Mouse (Mus musculus): ENCODE measurements around the gene Prpf38b. TPM values are rescaled to one million over a fixed set of nuclear protein-coding genes. Genes with fewer than 3 reads are reported as not detected.
"Not testable (repeated sequence)": the region's sequence is repeated elsewhere in the genome, so short reads cannot be mapped to it uniquely, and the experiment has no call there.

The Prpf38b gene
- polyA plus RNA-seq, 1 experiment, result 198 TPM

DNA sequence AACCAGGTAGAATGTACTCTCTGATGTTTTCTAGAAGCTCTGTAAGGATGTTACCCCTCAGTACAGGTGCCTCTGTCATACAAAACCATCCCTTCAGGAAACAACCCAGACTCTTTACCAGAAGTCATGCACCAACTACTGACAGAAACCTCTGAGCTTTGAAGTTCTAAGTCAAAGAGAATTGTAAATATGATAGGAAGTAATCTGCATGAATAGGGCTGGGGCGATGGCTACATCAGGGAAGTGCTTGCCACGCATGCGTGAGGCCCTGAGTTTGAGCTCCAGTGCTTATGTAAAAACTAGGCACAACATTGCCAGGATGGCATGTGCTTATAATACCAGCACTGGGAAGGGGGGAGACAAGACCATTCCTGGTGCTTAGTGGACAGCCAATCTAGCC, 45.9 kb downstream of the Prpf38b start:
- H3K4me3 ChIP-seq (ENCODE audit: insufficient read depth, low read length), result no peak overlapping the region
- peaks cover 38% of the 10 kb centered on the region for H3K4me1 ChIP-seq (ENCODE audit: control insufficient read depth, insufficient read depth, low read length)
- no peak for TF ChIP-seq CTCF (IDR thresholded peaks at IDR 0.05; ENCODE audit: low read depth, low read length)
- no peak for TF ChIP-seq POLR2A (IDR thresholded peaks at IDR 0.05; ENCODE audit: borderline replicate concordance, low read depth, low read length)
- peak overlapping the region; percentile 94 for H3K27ac ChIP-seq (ENCODE audit: insufficient read depth, low read depth, low read length)

DNA sequence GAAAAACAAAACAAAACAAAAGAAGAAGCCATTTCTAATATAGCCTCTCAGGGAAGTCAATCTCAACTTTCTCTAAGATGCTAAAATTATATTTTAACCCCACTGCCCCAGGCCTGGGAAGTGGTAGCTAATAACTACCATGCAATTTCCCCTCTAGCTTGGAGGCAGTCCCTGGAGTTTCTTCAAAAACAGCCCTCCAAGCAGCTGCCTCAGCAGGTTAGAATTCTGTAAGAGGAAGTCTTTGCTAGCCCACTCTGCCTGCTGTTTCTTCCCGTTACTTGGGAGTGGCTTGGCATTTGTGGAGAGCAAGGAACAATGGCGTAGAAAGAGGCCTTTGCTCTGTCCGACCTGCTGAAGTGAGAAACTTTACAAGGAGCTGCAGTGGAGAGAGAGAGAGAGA, 46.4 kb downstream of the Prpf38b start:
- Histone ChIP-seq H3K4me1 (ENCODE audit: control insufficient read depth, insufficient read depth, low read length) (peaks cover 42% of the 10 kb centered on the region), H3K27ac (ENCODE audit: insufficient read depth, low read depth, low read length) (peak overlapping the region; percentile 94), H3K4me3 (ENCODE audit: insufficient read depth, low read length) (no peak overlapping the region)
- TF ChIP-seq POLR2A (IDR thresholded peaks at IDR 0.05; ENCODE audit: borderline replicate concordance, low read depth, low read length) (no peak), CTCF (IDR thresholded peaks at IDR 0.05; ENCODE audit: low read depth, low read length) (no peak)

DNA sequence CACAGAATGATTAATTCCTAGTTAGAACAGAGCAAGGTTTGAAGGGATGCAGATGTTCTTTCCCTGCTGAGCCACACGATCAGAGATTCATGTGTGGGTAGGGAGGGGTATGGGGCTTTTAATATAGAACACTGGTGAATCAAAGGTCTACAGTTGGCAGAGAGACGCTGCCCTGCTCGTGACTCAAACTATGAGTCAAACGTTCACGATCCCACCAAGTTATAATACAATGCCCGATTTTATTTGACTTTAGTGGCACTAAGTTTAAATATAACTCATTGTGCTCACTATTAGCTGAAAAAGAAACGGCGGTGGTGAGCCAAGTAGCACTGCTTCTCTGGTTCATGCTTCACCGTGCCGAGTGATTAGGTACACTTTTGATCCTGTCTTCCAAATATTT, 48.4 kb downstream of the Prpf38b start:
- TF ChIP-seq POLR2A (IDR thresholded peaks at IDR 0.05; ENCODE audit: borderline replicate concordance, low read depth, low read length) (no peak), CTCF (IDR thresholded peaks at IDR 0.05; ENCODE audit: low read depth, low read length) (no peak)
- peaks cover 60% of the 10 kb centered on the region for H3K4me1 ChIP-seq (ENCODE audit: control insufficient read depth, insufficient read depth, low read length)
- H3K27ac ChIP-seq (ENCODE audit: insufficient read depth, low read depth, low read length), result no peak overlapping the region
- no peak overlapping the region for H3K4me3 ChIP-seq (ENCODE audit: insufficient read depth, low read length)

GRCm38 (mm10) chr3:108862282-108862681, 49.2 kb downstream of the Prpf38b start:
- H3K27ac ChIP-seq (ENCODE audit: insufficient read depth, low read depth, low read length); H3K4me3 ChIP-seq (ENCODE audit: insufficient read depth, low read length): not testable (repeated sequence)
- H3K4me1 ChIP-seq (ENCODE audit: control insufficient read depth, insufficient read depth, low read length), result peaks cover 66% of the 10 kb centered on the region

DNA sequence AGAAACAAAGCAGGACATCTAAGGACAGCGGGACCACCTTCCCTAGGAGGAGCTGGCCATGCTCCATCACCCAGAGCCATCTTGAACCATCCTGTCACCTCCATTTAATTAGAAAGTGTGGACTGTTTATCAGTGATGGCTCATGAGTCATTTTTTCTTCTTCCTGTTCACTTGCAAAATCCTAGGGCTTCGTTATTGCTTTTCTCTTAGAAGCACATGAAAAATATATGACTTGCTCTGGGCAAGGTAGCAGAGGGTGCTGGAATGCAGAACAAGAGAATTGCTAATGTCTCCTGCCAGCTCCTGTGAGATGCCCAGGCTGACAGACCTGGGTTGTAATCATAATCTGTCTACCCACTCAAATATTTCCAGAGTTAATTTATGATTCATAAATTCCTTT, 50.7 kb downstream of the Prpf38b start:
- H3K4me3 ChIP-seq (ENCODE audit: insufficient read depth, low read length), result no peak overlapping the region
- no peak for TF ChIP-seq POLR2A (IDR thresholded peaks at IDR 0.05; ENCODE audit: borderline replicate concordance, low read depth, low read length)
- TF ChIP-seq CTCF (IDR thresholded peaks at IDR 0.05; ENCODE audit: low read depth, low read length), result no peak
- peaks cover 75% of the 10 kb centered on the region for H3K4me1 ChIP-seq (ENCODE audit: control insufficient read depth, insufficient read depth, low read length)
- H3K27ac ChIP-seq (ENCODE audit: insufficient read depth, low read depth, low read length), result peak overlapping the region; percentile 55

DNA sequence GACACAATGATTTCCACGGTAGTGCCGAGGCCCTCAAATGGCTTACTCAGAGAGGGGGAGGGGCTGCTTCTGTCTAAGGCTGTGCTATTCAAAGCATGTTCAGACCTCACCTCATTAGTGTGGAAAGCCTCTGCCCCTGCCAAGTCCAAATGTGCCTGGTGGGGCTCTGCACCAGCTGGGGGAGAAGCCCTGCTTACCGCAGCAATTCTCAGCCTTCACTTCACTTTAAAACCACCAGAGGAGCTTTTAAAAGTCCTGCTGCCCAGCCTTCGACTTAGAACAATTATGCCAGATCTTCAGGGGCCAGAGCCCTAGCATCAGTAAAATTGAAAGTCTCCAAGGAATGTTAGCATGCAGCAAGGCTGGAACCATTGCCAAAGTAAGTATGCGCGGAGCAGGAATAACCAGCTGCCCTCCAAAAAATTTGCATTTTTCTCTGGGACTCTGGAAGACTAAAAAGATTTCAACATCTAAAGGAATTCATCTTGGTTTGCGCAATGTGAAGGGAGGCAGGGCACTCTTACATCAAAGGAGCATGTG, 53.2 kb downstream of the Prpf38b start:
- Histone ChIP-seq H3K4me3 (ENCODE audit: insufficient read depth, low read length) (no peak overlapping the region), H3K4me1 (ENCODE audit: control insufficient read depth, insufficient read depth, low read length) (peaks cover 77% of the 10 kb centered on the region), H3K27ac (ENCODE audit: insufficient read depth, low read depth, low read length) (peak overlapping the region; percentile 89)
- TF ChIP-seq POLR2A (IDR thresholded peaks at IDR 0.05; ENCODE audit: borderline replicate concordance, low read depth, low read length) (no peak), CTCF (IDR thresholded peaks at IDR 0.05; ENCODE audit: low read depth, low read length) (no peak)

- H3K4me3 ChIP-seq (ENCODE audit: insufficient read depth, low read length), result no peak overlapping the region
- TF ChIP-seq POLR2A (IDR thresholded peaks at IDR 0.05; ENCODE audit: borderline replicate concordance, low read depth, low read length) (no peak), CTCF (IDR thresholded peaks at IDR 0.05; ENCODE audit: low read depth, low read length) (no peak)
- peak overlapping the region; percentile 89 for H3K27ac ChIP-seq (ENCODE audit: insufficient read depth, low read depth, low read length)
- peaks cover 82% of the 10 kb centered on the region for H3K4me1 ChIP-seq (ENCODE audit: control insufficient read depth, insufficient read depth, low read length)
These were observed 53.8 kb downstream of the Prpf38b start for GRCm38 (mm10) chr3:108857714-108858113.

- Histone ChIP-seq H3K4me3 (ENCODE audit: insufficient read depth, low read length) (no peak overlapping the region), H3K4me1 (ENCODE audit: control insufficient read depth, insufficient read depth, low read length) (peaks cover 82% of the 10 kb centered on the region), H3K27ac (ENCODE audit: insufficient read depth, low read depth, low read length) (peak overlapping the region; percentile 94)
These were observed 54.4 kb downstream of the Prpf38b start for GRCm38 (mm10) chr3:108857124-108857470.

DNA sequence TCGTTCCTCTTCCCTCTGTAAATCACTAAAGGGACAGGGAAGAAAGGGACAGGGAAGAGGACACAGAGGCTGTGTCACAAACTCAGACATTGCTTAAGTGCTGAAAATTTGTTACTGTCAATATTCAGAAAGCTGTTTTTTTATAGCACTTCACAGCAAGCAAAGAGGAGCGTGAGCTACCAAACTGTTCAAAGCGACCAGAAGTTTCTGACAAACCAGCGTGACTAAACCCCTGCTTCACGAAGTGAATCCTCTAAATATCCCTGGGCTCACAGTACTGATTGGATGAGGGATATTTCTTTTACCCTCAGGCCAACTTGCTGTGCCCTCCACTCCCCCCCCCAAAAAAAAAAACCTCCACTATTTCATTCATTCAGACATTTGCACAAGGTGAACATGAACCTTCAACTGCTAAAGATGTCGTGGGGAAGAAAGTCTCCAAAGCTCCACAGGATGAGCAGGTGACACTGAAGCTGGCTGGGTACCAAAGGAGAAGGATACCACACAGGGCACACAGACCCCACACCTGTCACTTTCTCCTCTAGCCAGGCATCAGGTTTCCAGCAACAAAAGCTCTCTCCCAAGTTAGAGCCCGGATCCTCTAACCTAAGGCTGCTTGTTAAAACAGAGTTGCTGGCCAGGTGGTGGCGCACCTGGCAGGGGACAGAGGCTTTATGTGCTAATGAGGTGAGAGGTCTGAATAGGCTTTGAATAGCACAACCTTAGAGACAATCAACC, 55.0 kb downstream of the Prpf38b start:
- Histone ChIP-seq H3K27ac (ENCODE audit: insufficient read depth, low read depth, low read length) (peak overlapping the region; percentile 94), H3K4me3 (ENCODE audit: insufficient read depth, low read length) (no peak overlapping the region), H3K4me1 (ENCODE audit: control insufficient read depth, insufficient read depth, low read length) (peaks cover 82% of the 10 kb centered on the region)
- TF ChIP-seq CTCF (IDR thresholded peaks at IDR 0.05; ENCODE audit: low read depth, low read length) (no peak), POLR2A (IDR thresholded peaks at IDR 0.05; ENCODE audit: borderline replicate concordance, low read depth, low read length) (no peak)

More at GRCm38 (mm10) chr3:108857124-108857470, 54.4 kb downstream of the Prpf38b start:
- no peak for TF ChIP-seq CTCF (IDR thresholded peaks at IDR 0.05; ENCODE audit: low read depth, low read length)
- no peak for TF ChIP-seq POLR2A (IDR thresholded peaks at IDR 0.05; ENCODE audit: borderline replicate concordance, low read depth, low read length)

- H3K4me1 ChIP-seq (ENCODE audit: control insufficient read depth, insufficient read depth, low read length), result peaks cover 83% of the 10 kb centered on the region
- H3K4me3 ChIP-seq (ENCODE audit: insufficient read depth, low read length), result 0 out of 2 replicates have a peak overlapping the region, but pooled peaks have one; percentile 0
- H3K27ac ChIP-seq (ENCODE audit: insufficient read depth, low read depth, low read length), result peak overlapping the region; percentile 94
- TF ChIP-seq POLR2A (IDR thresholded peaks at IDR 0.05; ENCODE audit: borderline replicate concordance, low read depth, low read length), result no peak
- no peak for TF ChIP-seq CTCF (IDR thresholded peaks at IDR 0.05; ENCODE audit: low read depth, low read length)
These were observed 55.7 kb downstream of the Prpf38b start for GRCm38 (mm10) chr3:108855864-108856263.

Data from bone marrow macrophage, adult 2 months (primary cell).